ENCODE assay signal across 15 mouse cellular contexts in genomic region chr9:94773357-94773756, GRCm38 (mm10).
A peak's percentile ranks its signal among the peaks of the same experiment; 100 is the strongest.
DNase-seq lines count a peak whose midpoint lies in the region; ATAC-seq and TF ChIP-seq lines count a peak whose summit lies in the region.
"Had no signal": no experiment of that assay in that cellular context is flagged by ENCODE, and none has a peak within 500 bp of the region (broad histone marks: within the 10 kb centered on the region; RNA-seq: fewer than 3 reads in every experiment).

No protein-coding gene starts in this region.

- peak; percentile 68 for ATAC-seq in hindbrain, embryonic 15.5 days (ENCODE audit: low FRiP score, low read depth)
- ATAC-seq in hindbrain, embryonic 12.5 days (ENCODE audit: low FRiP score): no peak
- peak; percentile 38; the same call in 1 of the 2 replicates for ATAC-seq in midbrain, postnatal 0 days (ENCODE audit: low FRiP score)
- ATAC-seq in midbrain, embryonic 15.5 days (replicated peaks): no peak
- ATAC-seq: activated CD4-positive, CD25-positive, alpha-beta regulatory T cell, adult 4 months; intestine, embryonic 15.5 days; Patski had no signal

- WGBS in hindbrain, embryonic 15.5 days: 74% methylated on average over 4 of the region's 4 CpGs
- WGBS in hindbrain, embryonic 12.5 days: 78% methylated on average over 4 of the region's 4 CpGs
- 67% methylated on average over 4 of the region's 4 CpGs for WGBS in midbrain, postnatal 0 days
- 70% methylated on average over 4 of the region's 4 CpGs for WGBS in midbrain, embryonic 15.5 days

- TF ChIP-seq CTCF in midbrain, postnatal 0 days (IDR thresholded peaks at IDR 0.05): no peak

- no peak overlapping the region for H3K27ac ChIP-seq in hindbrain, embryonic 15.5 days (replicated peaks)
- H3K27ac ChIP-seq in hindbrain, embryonic 12.5 days: no peak overlapping the region
- no peak overlapping the region for H3K27ac ChIP-seq in midbrain, postnatal 0 days (ENCODE audit: low read depth, low read length)
- no peak overlapping the region for H3K27ac ChIP-seq in midbrain, embryonic 15.5 days
- H3K27ac ChIP-seq: embryonic facial prominence, embryonic 10.5 days; intestine, embryonic 15.5 days had no signal

- H3K4me3 ChIP-seq in hindbrain, embryonic 15.5 days: no peak overlapping the region
- no peak overlapping the region for H3K4me3 ChIP-seq in hindbrain, embryonic 12.5 days
- no peak overlapping the region for H3K4me3 ChIP-seq in midbrain, postnatal 0 days (ENCODE audit: low read depth, low read length)
- H3K4me3 ChIP-seq in midbrain, embryonic 15.5 days: no peak overlapping the region
- H3K4me3 ChIP-seq: embryonic facial prominence, embryonic 10.5 days; intestine, embryonic 15.5 days had no signal

- no peaks in the 10 kb centered on the region for H3K36me3 ChIP-seq in hindbrain, embryonic 15.5 days
- H3K36me3 ChIP-seq in hindbrain, embryonic 12.5 days: no peaks in the 10 kb centered on the region
- H3K36me3 ChIP-seq in midbrain, postnatal 0 days (ENCODE audit: insufficient read depth, low read length): no peaks in the 10 kb centered on the region
- no peaks in the 10 kb centered on the region for H3K36me3 ChIP-seq in midbrain, embryonic 15.5 days (replicated peaks)
- H3K36me3 ChIP-seq: embryonic facial prominence, embryonic 10.5 days; intestine, embryonic 15.5 days had no signal

- H3K4me1 ChIP-seq in hindbrain, embryonic 15.5 days (replicated peaks): no peaks in the 10 kb centered on the region
- H3K4me1 ChIP-seq in hindbrain, embryonic 12.5 days: no peaks in the 10 kb centered on the region
- no peaks in the 10 kb centered on the region for H3K4me1 ChIP-seq in midbrain, postnatal 0 days (ENCODE audit: insufficient read depth, low read length)
- no peaks in the 10 kb centered on the region for H3K4me1 ChIP-seq in midbrain, embryonic 15.5 days
- H3K4me1 ChIP-seq: embryonic facial prominence, embryonic 10.5 days; intestine, embryonic 15.5 days had no signal

- no peak overlapping the region for H3K9ac ChIP-seq in hindbrain, embryonic 15.5 days
- H3K9ac ChIP-seq in hindbrain, embryonic 12.5 days: no peak overlapping the region
- H3K9ac ChIP-seq in midbrain, postnatal 0 days (replicated peaks; ENCODE audit: low read length, poor library complexity, severe bottlenecking): no peak overlapping the region
- no peak overlapping the region for H3K9ac ChIP-seq in midbrain, embryonic 15.5 days
- H3K9ac ChIP-seq: intestine, embryonic 15.5 days had no signal

- DNase-seq in midbrain, postnatal 0 days (ENCODE audit: low spot score): peak; percentile 79
- DNase-seq in cerebellum, adult 9-10 months: peak; percentile 93
- no peak for DNase-seq in right cerebral cortex, adult 2 months (ENCODE audit: low spot score in 2 of 2)
- no peak for DNase-seq in spleen, adult 18-20 months
- DNase-seq in gastrocnemius, postnatal 25 days: no peak
- DNase-seq: gastrocnemius, postnatal 14 days; thymus, postnatal 14 days had no signal

- no peaks in the 10 kb centered on the region for H3K27me3 ChIP-seq in hindbrain, embryonic 15.5 days
- no peaks in the 10 kb centered on the region for H3K27me3 ChIP-seq in hindbrain, embryonic 12.5 days
- no peaks in the 10 kb centered on the region for H3K27me3 ChIP-seq in midbrain, postnatal 0 days (ENCODE audit: insufficient read depth, low read length)
- no peaks in the 10 kb centered on the region for H3K27me3 ChIP-seq in midbrain, embryonic 15.5 days (replicated peaks)
- H3K27me3 ChIP-seq: intestine, embryonic 15.5 days; Patski had no signal

- H3K4me2 ChIP-seq in hindbrain, embryonic 15.5 days: no peak overlapping the region
- no peak overlapping the region for H3K4me2 ChIP-seq in hindbrain, embryonic 12.5 days (replicated peaks)
- H3K4me2 ChIP-seq in midbrain, postnatal 0 days (ENCODE audit: low read depth, low read length, poor library complexity, severe bottlenecking): no peak overlapping the region
- no peak overlapping the region for H3K4me2 ChIP-seq in midbrain, embryonic 15.5 days
- H3K4me2 ChIP-seq: intestine, embryonic 15.5 days; midbrain, embryonic 11.5 days had no signal

- no peaks in the 10 kb centered on the region for H3K9me3 ChIP-seq in hindbrain, embryonic 15.5 days
- no peaks in the 10 kb centered on the region for H3K9me3 ChIP-seq in hindbrain, embryonic 12.5 days (replicated peaks)
- no peaks in the 10 kb centered on the region for H3K9me3 ChIP-seq in midbrain, postnatal 0 days (ENCODE audit: low read length)
- no peaks in the 10 kb centered on the region for H3K9me3 ChIP-seq in midbrain, embryonic 15.5 days
- H3K9me3 ChIP-seq: embryonic facial prominence, embryonic 10.5 days; intestine, embryonic 15.5 days had no signal

Comparison
In these comparisons a context has a peak if more than half of its experiments do, and no peak if none do; other contexts are left out.
1. ATAC-seq: peak in hindbrain, embryonic 15.5 days (single experiment) and midbrain, postnatal 0 days (single experiment); none in hindbrain, embryonic 12.5 days (single experiment) and midbrain, embryonic 15.5 days (single experiment).
2. DNase-seq: peak in midbrain, postnatal 0 days (single experiment) and cerebellum, adult 9-10 months (single experiment); none in right cerebral cortex, adult 2 months (0 of 2), spleen, adult 18-20 months (0 of 2) and gastrocnemius, postnatal 25 days (single experiment).